Mouse (Mus musculus) MEL (cell line): ENCODE measurements around the gene Arsb. TPM values are rescaled to one million over a fixed set of nuclear protein-coding genes. Genes with fewer than 3 reads are reported as not detected.

Experiments
- DNase-seq: peaks from one replicate; pipeline ENCODE4 v3.0.0; 2011; ENCODE audit warnings: low read depth, low spot score
- H3K27ac ChIP-seq: 2 replicates; pipeline ENCODE4 v1.5.1; 2012; ENCODE audit warnings: low read depth, mild to moderate bottlenecking, control low read depth, low read length, moderate library complexity; ENCODE audit not compliant: control insufficient read depth
- H3K27me3 ChIP-seq, 2 experiments: fragments of 150-350 bp in 1 of 2; sonication (generic) in 1 of 2; 2 replicates each; pipeline ENCODE4 v1.6.1; 2012; ENCODE audit warnings: low read length in 2 of 2, mild to moderate bottlenecking in 2 of 2, improper control_type of control experiment in 1 of 2, moderate library complexity in 1 of 2; ENCODE audit not compliant: insufficient read depth in 2 of 2, control insufficient read depth in 1 of 2
- H3K36me3 ChIP-seq, 2 experiments: 2 replicates each; pipeline ENCODE4 v1.6.1; 2012 to 2014; ENCODE audit warnings: low read length in 2 of 2, improper control_type of control experiment in 1 of 2, inconsistent platforms in 1 of 2, mild to moderate bottlenecking in 1 of 2; ENCODE audit not compliant: insufficient read depth in 2 of 2, control insufficient read depth in 1 of 2
- H3K4me1 ChIP-seq, 2 experiments: fragments of 150-350 bp in 1 of 2; sonication (generic) in 1 of 2; 2 replicates each; pipeline ENCODE4 v1.6.1; 2012; ENCODE audit warnings: low read length in 2 of 2, improper control_type of control experiment in 1 of 2, mild to moderate bottlenecking in 1 of 2; ENCODE audit not compliant: insufficient read depth in 2 of 2, control insufficient read depth in 1 of 2
- H3K4me3 ChIP-seq, 2 experiments: fragments of 150-350 bp in 1 of 2; sonication (generic) in 1 of 2; 2 replicates each; pipeline ENCODE4 v1.5.1; 2012; ENCODE audit warnings: low read depth in 2 of 2, low read length in 2 of 2, mild to moderate bottlenecking in 2 of 2, moderate library complexity in 2 of 2, control low read depth in 1 of 2, improper control_type of control experiment in 1 of 2; ENCODE audit not compliant: control insufficient read depth in 1 of 2, insufficient read depth in 1 of 2
- H3K79me2 ChIP-seq: 2 replicates; pipeline ENCODE4 v1.6.1; 2012; ENCODE audit warnings: mild to moderate bottlenecking, low read length, moderate library complexity; ENCODE audit not compliant: control insufficient read depth, poor library complexity, insufficient read depth
- H3K9ac ChIP-seq: 2 replicates; pipeline ENCODE4 v1.6.1; 2012; ENCODE audit warnings: low read depth, mild to moderate bottlenecking, control low read depth, low read length, moderate library complexity; ENCODE audit not compliant: control insufficient read depth, poor library complexity, severe bottlenecking
- H3K9me3 ChIP-seq: fragments of 150-350 bp; sonication (generic); replicated peaks from 2 replicates; pipeline ENCODE4 v1.6.1; 2012; ENCODE audit warnings: mild to moderate bottlenecking, low read length, improper control_type of control experiment, moderate library complexity; ENCODE audit not compliant: insufficient read depth
- CHD1 ChIP-seq: IDR thresholded peaks from 2 replicates; pipeline ENCODE4 v1.6.1; 2012; ENCODE audit warnings: low read depth, mild to moderate bottlenecking, inconsistent platforms, low read length, improper control_type of control experiment
- CHD2 ChIP-seq: IDR thresholded peaks from 2 replicates; pipeline ENCODE4 v1.6.1; 2011; ENCODE audit warnings: low read length, improper control_type of control experiment
- CTCF ChIP-seq, 3 experiments: IDR thresholded peaks in 2 of 3; conservative IDR thresholded peaks in 1 of 3; 2 replicates each; pipeline ENCODE4 v1.5.1; 2011 to 2012; ENCODE audit warnings: low read length in 3 of 3, low read depth in 2 of 3, mild to moderate bottlenecking in 2 of 3, improper control_type of control experiment in 1 of 3, inconsistent platforms in 1 of 3, mixed read lengths in 1 of 3, moderate library complexity in 1 of 3; ENCODE audit not compliant: control insufficient read depth in 1 of 3, insufficient read depth in 1 of 3, poor library complexity in 1 of 3, severe bottlenecking in 1 of 3
- E2F4 ChIP-seq: IDR thresholded peaks from 2 replicates; pipeline ENCODE4 v1.6.1; 2011; ENCODE audit warnings: low read depth, low read length, improper control_type of control experiment, borderline replicate concordance
- EP300 ChIP-seq, 2 experiments: IDR thresholded peaks; 2 replicates each; pipeline ENCODE4 v1.6.1; 2011; ENCODE audit warnings: improper control_type of control experiment in 2 of 2, low read length in 2 of 2, low read depth in 1 of 2, mild to moderate bottlenecking in 1 of 2
- ETS1 ChIP-seq: IDR thresholded peaks from 2 replicates; pipeline ENCODE4 v1.6.1; 2012; ENCODE audit warnings: low read depth, mild to moderate bottlenecking, inconsistent platforms, low read length, improper control_type of control experiment, moderate library complexity
- GATA1 ChIP-seq: IDR thresholded peaks from 2 replicates; pipeline ENCODE4 v1.6.1; 2011; ENCODE audit warnings: low read depth, low read length, improper control_type of control experiment
- HCFC1 ChIP-seq: IDR thresholded peaks from 2 replicates; pipeline ENCODE4 v1.6.1; 2012; ENCODE audit warnings: low read depth, mild to moderate bottlenecking, inconsistent platforms, low read length, improper control_type of control experiment, moderate library complexity
- KAT2A ChIP-seq: conservative IDR thresholded peaks from 2 replicates; pipeline ENCODE4 v1.6.1; 2012; ENCODE audit warnings: low read depth, low read length, improper control_type of control experiment, inconsistent platforms
- MAX ChIP-seq: IDR thresholded peaks from 2 replicates; pipeline ENCODE4 v1.6.1; 2011; ENCODE audit warnings: low read length, improper control_type of control experiment
- MAZ ChIP-seq: IDR thresholded peaks from 2 replicates; pipeline ENCODE4 v1.6.1; 2012; ENCODE audit warnings: low read depth, mild to moderate bottlenecking, inconsistent platforms, low read length, improper control_type of control experiment
- MEF2A ChIP-seq: IDR thresholded peaks from 2 replicates; pipeline ENCODE4 v1.6.1; 2014; ENCODE audit warnings: low read depth, mild to moderate bottlenecking, inconsistent platforms, low read length, improper control_type of control experiment; ENCODE audit not compliant: poor library complexity, insufficient replicate concordance, severe bottlenecking; ENCODE audit errors: extremely low read depth
- MXI1 ChIP-seq: IDR thresholded peaks from 2 replicates; pipeline ENCODE4 v1.6.1; 2011; ENCODE audit warnings: mild to moderate bottlenecking, low read depth, low read length, improper control_type of control experiment
- MYB ChIP-seq: IDR thresholded peaks from 2 replicates; pipeline ENCODE4 v1.6.1; 2011; ENCODE audit warnings: mild to moderate bottlenecking, low read depth, low read length, improper control_type of control experiment
- MYC ChIP-seq: IDR thresholded peaks from 2 replicates; pipeline ENCODE4 v1.6.1; 2011; ENCODE audit warnings: low read depth, mild to moderate bottlenecking, low read length, improper control_type of control experiment, moderate library complexity
- NELFE ChIP-seq: IDR thresholded peaks from 2 replicates; pipeline ENCODE4 v1.6.1; 2011; ENCODE audit warnings: low read depth, low read length, improper control_type of control experiment
- POLR2A ChIP-seq, 2 experiments: IDR thresholded peaks; 2 replicates each; pipeline ENCODE4 v1.6.1; 2011 to 2012; ENCODE audit warnings: low read length in 2 of 2, mild to moderate bottlenecking in 2 of 2, control low read depth in 1 of 2, improper control_type of control experiment in 1 of 2, low read depth in 1 of 2, moderate library complexity in 1 of 2; ENCODE audit not compliant: control insufficient read depth in 1 of 2, insufficient read depth in 1 of 2, poor library complexity in 1 of 2
- POLR2AphosphoS2 ChIP-seq: IDR thresholded peaks from 2 replicates; pipeline ENCODE4 v1.6.1; 2011; ENCODE audit warnings: low read length, improper control_type of control experiment
- RAD21 ChIP-seq: IDR thresholded peaks from 2 replicates; pipeline ENCODE4 v1.6.1; 2011; ENCODE audit warnings: mild to moderate bottlenecking, low read depth, low read length, improper control_type of control experiment
- RCOR1 ChIP-seq: IDR thresholded peaks from 2 replicates; pipeline ENCODE4 v1.6.1; 2012; ENCODE audit warnings: low read depth, mild to moderate bottlenecking, inconsistent platforms, low read length, improper control_type of control experiment
- SIN3A ChIP-seq: IDR thresholded peaks from 2 replicates; pipeline ENCODE4 v1.6.1; 2012; ENCODE audit warnings: low read length, improper control_type of control experiment, inconsistent platforms
- TAL1 ChIP-seq: IDR thresholded peaks from 2 replicates; pipeline ENCODE4 v1.6.1; 2012; ENCODE audit warnings: mild to moderate bottlenecking, inconsistent platforms, low read length, moderate library complexity, mixed read lengths
- TBP ChIP-seq: IDR thresholded peaks from 2 replicates; pipeline ENCODE4 v1.8.0; 2011; ENCODE audit warnings: low read depth, low read length, improper control_type of control experiment
- TCF12 ChIP-seq: IDR thresholded peaks from 2 replicates; pipeline ENCODE4 v1.6.1; 2014; ENCODE audit warnings: low read depth, mild to moderate bottlenecking, inconsistent platforms, low read length, improper control_type of control experiment, moderate library complexity
- UBTF ChIP-seq: IDR thresholded peaks from 2 replicates; pipeline ENCODE4 v1.6.1; 2012; ENCODE audit warnings: low read depth, mild to moderate bottlenecking, inconsistent platforms, low read length, improper control_type of control experiment, moderate library complexity, borderline replicate concordance; ENCODE audit not compliant: insufficient read depth
- USF1 ChIP-seq: IDR thresholded peaks from 2 replicates; pipeline ENCODE4 v1.6.1; 2014; ENCODE audit warnings: low read depth, mild to moderate bottlenecking, inconsistent platforms, low read length, improper control_type of control experiment, moderate library complexity
- USF2 ChIP-seq, 2 experiments: IDR thresholded peaks; 2 replicates each; pipeline ENCODE4 v1.6.1; 2011 to 2012; ENCODE audit warnings: improper control_type of control experiment in 2 of 2, low read length in 2 of 2, borderline replicate concordance in 1 of 2, inconsistent platforms in 1 of 2, low read depth in 1 of 2, mild to moderate bottlenecking in 1 of 2; ENCODE audit not compliant: insufficient read depth in 1 of 2
- polyA plus RNA-seq, 2 experiments: library from polyadenylated mRNA; stranded (reverse) in 1 of 2; unstranded in 1 of 2; fragments of >175 nt in 1 of 2; fragments of >200 nt in 1 of 2; gene quantifications; 2 replicates each; pipeline versions ENCODE4 v1.2.1 to v1.2.4; 2012; ENCODE audit warnings: low replicate concordance in 2 of 2, low read depth in 1 of 2; ENCODE audit not compliant: insufficient read length in 2 of 2, insufficient read depth in 1 of 2, missing spikeins in 1 of 2
- total RNA-seq: library from RNA; depleted of rRNA; stranded (reverse); fragments of 300-350 nt; gene quantifications from 2 replicates; pipeline ENCODE4 v1.2.3, GENCODE M21; 2012

Arsb gene
- total and polyA plus RNA-seq, 3 experiments: 0.04 to 0.07 TPM; not detected in 1

- Histone ChIP-seq H3K4me3 (peak overlapping the region; percentile 41 to 51; a peak in 3 of 4 replicates), H3K9ac (no peak overlapping the region; the same call in 1 of the 2 replicates)
- peak; percentile 26 for DNase-seq
These were observed 321 bp upstream of the Arsb start for GRCm38 (mm10) chr13:93771031-93771587.

GRCm38 (mm10) chr13:93772279-93772636, 828 bp downstream of the Arsb start:
- no peak for TF ChIP-seq E2F4
- TF ChIP-seq POLR2AphosphoS2: no peak
- no peak for TF ChIP-seq NELFE
- no peak for TF ChIP-seq ETS1
- TF ChIP-seq HCFC1: no peak
- TF ChIP-seq TBP: no peak
- no peak for TF ChIP-seq POLR2A (IDR thresholded peaks at IDR 0.05; ENCODE audit: control insufficient read depth in 1 of 2, insufficient read depth in 1 of 2, low read depth in 1 of 2, low read length in 2 of 2, poor library complexity in 1 of 2)
- TF ChIP-seq MAZ: no peak
- TF ChIP-seq CHD1: no peak
- TF ChIP-seq, all 39 proteins: peak for 0
- no peaks in the 10 kb centered on the region for H3K9me3 ChIP-seq
- H3K9ac ChIP-seq: peak overlapping the region; percentile 38; the same call in 1 of the 2 replicates
- H3K36me3 ChIP-seq: no peaks in the 10 kb centered on the region
- DNase-seq: no peak
- peak overlapping the region; percentile 41 to 51; a peak in 3 of 4 replicates for H3K4me3 ChIP-seq
- H3K27ac ChIP-seq: no peak overlapping the region
- H3K27me3 ChIP-seq: no peaks in the 10 kb centered on the region
- no peaks in the 10 kb centered on the region for H3K4me1 ChIP-seq
- H3K79me2 ChIP-seq: no peaks in the 10 kb centered on the region

More at GRCm38 (mm10) chr13:93771031-93771587, 321 bp upstream of the Arsb start:
- no peaks in the 10 kb centered on the region for H3K79me2 ChIP-seq
- H3K9me3 ChIP-seq: no peaks in the 10 kb centered on the region
- TF ChIP-seq EP300 (IDR thresholded peaks at IDR 0.05; ENCODE audit: low read depth in 1 of 2, low read length in 2 of 2) (no peak), POLR2A (IDR thresholded peaks at IDR 0.05; ENCODE audit: control insufficient read depth in 1 of 2, insufficient read depth in 1 of 2, low read depth in 1 of 2, low read length in 2 of 2, poor library complexity in 1 of 2) (no peak), MYB (no peak)
- H3K27me3 ChIP-seq: no peaks in the 10 kb centered on the region
- H3K36me3 ChIP-seq: no peaks in the 10 kb centered on the region
- H3K27ac ChIP-seq: no peak overlapping the region
- no peaks in the 10 kb centered on the region for H3K4me1 ChIP-seq

GRCm38 (mm10) chr13:93772861-93773260, 1.4 kb downstream of the Arsb start:
- no peak overlapping the region for H3K9ac ChIP-seq
- H3K4me3 ChIP-seq: no peak overlapping the region
- no peak for DNase-seq
- TF ChIP-seq MYC (no peak), UBTF (no peak), CTCF (IDR thresholded peaks at IDR 0.05 in 2 of 3, conservative IDR thresholded peaks at IDR 0.05 in 1 of 3; ENCODE audit: control insufficient read depth in 1 of 3, insufficient read depth in 1 of 3, low read depth in 2 of 3, low read length in 3 of 3, poor library complexity in 1 of 3, severe bottlenecking in 1 of 3) (no peak), RCOR1 (no peak), MEF2A (no peak), KAT2A (no peak), CHD2 (no peak), POLR2A (IDR thresholded peaks at IDR 0.05; ENCODE audit: control insufficient read depth in 1 of 2, insufficient read depth in 1 of 2, low read depth in 1 of 2, low read length in 2 of 2, poor library complexity in 1 of 2) (no peak), GATA1 (no peak), MXI1 (no peak), SIN3A (no peak), TAL1 (no peak), TCF12 (no peak), RAD21 (no peak), USF2 (IDR thresholded peaks at IDR 0.05; ENCODE audit: borderline replicate concordance in 1 of 2, insufficient read depth in 1 of 2, low read depth in 1 of 2, low read length in 2 of 2) (no peak), MAX (no peak), USF1 (no peak)

More at GRCm38 (mm10) chr13:93772861-93773260, 1.4 kb downstream of the Arsb start:
- no peaks in the 10 kb centered on the region for H3K4me1 ChIP-seq
- no peaks in the 10 kb centered on the region for H3K9me3 ChIP-seq
- no peaks in the 10 kb centered on the region for H3K79me2 ChIP-seq
- H3K36me3 ChIP-seq: no peaks in the 10 kb centered on the region
- H3K27me3 ChIP-seq: no peaks in the 10 kb centered on the region
- H3K27ac ChIP-seq: no peak overlapping the region
